Comparison of ENCODE assay signal across 8 mouse cellular contexts in the genomic region with DNA sequence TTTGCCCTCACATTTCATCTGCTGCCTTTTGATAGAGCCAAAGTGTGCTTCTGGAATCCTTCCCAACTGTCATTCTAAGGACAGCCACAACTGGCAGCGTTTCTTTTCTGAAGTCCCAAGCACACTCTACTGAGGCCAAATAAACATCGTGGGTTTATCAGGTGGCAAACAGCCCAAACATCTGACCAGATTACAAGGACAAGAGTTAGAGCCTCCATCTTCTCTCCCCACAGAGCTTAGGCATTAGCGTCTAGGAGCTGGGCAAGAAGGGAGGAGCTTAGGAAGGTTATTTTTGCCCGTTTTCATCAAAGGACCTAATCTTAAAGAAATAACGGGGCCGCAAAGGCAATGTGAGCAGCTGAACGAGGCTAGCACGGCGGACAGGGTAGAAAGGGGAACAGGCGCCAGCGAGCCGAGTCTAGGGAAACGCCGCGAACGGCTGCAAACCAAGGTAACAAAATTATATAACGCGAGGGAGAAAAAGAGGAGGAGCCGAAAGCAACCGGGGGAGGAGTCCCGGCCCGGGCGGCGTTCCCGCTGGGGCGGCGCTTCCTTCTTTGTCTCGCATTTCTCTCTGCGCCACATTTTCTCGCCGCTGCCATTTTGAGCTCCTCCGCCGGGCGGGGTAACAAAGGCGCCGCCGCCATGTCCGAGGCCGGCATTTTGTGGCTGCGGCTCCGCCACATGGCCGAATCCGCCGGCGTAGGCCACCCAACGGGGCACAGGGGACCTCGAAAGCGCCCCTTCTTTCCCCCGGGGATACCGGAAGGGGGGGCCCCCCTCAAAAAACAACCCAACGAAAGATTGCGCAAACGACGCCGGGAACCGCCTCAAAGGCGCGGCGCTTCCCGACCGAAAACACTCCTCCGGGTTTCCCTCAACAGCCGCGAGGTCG. TPM values are rescaled to one million over a fixed set of nuclear protein-coding genes. Genes with fewer than 3 reads are reported as not detected.
A peak's percentile ranks its signal among the peaks of the same experiment; 100 is the strongest.
DNase-seq lines count a peak whose midpoint lies in the region; ATAC-seq and TF ChIP-seq lines count a peak whose summit lies in the region.

No protein-coding gene starts in this region.

- peaks cover 39% of the 10 kb centered on the region for H3K36me3 ChIP-seq in intestine, postnatal 0 days (ENCODE audit: control insufficient read depth, insufficient read depth)
- peaks cover 20% of the 10 kb centered on the region for H3K36me3 ChIP-seq in midbrain, embryonic 11.5 days (ENCODE audit: control insufficient read depth, insufficient read depth, low read length)

- no peaks in the 10 kb centered on the region for H3K4me1 ChIP-seq in intestine, postnatal 0 days (replicated peaks; ENCODE audit: control insufficient read depth, insufficient read depth, low read length)
- peaks cover 15% of the 10 kb centered on the region for H3K4me1 ChIP-seq in midbrain, embryonic 11.5 days (ENCODE audit: control insufficient read depth, insufficient read depth, low read length)

- peak overlapping the region; percentile 99 for H3K27ac ChIP-seq in intestine, postnatal 0 days (ENCODE audit: low read depth, low read length)
- peak overlapping the region; percentile 98 for H3K27ac ChIP-seq in midbrain, embryonic 11.5 days (ENCODE audit: low read depth, low read length)

- peak overlapping the region; percentile 99 for H3K9ac ChIP-seq in intestine, postnatal 0 days (ENCODE audit: low read depth, low read length)
- peak overlapping the region; percentile 100 for H3K9ac ChIP-seq in midbrain, embryonic 11.5 days (ENCODE audit: low read length)

- peak; percentile 93 for DNase-seq in adrenal gland, adult 2 months
- peak; percentile 68 for DNase-seq in embryo, embryonic 11.5 days (ENCODE audit: low read depth, low spot score)
- peak; percentile 94 to 95 for DNase-seq in gastrocnemius, postnatal 4 days (ENCODE audit: low spot score in 2 of 2)
- peak; percentile 91 for DNase-seq in left cerebral cortex, postnatal 4 days
- DNase-seq in midbrain, embryonic 11.5 days (ENCODE audit: low spot score, missing footprints): peak; percentile 95
- DNase-seq in right cerebral cortex, postnatal 4 days: peak; percentile 85
- peak; percentile 85 for DNase-seq in yolk sac, embryonic 10.5 days (ENCODE audit: low spot score)

- peak overlapping the region; percentile 65 for H3K4me2 ChIP-seq in intestine, postnatal 0 days (replicated peaks; ENCODE audit: low read depth)
- peak overlapping the region; percentile 55 for H3K4me2 ChIP-seq in midbrain, embryonic 11.5 days

- H3K4me3 ChIP-seq in intestine, postnatal 0 days (ENCODE audit: low read depth, low read length): peak overlapping the region; percentile 96
- peak overlapping the region; percentile 98 for H3K4me3 ChIP-seq in midbrain, embryonic 11.5 days (ENCODE audit: low read depth, low read length)

- H3K9me3 ChIP-seq in intestine, postnatal 0 days (ENCODE audit: control insufficient read depth): no peaks in the 10 kb centered on the region
- no peaks in the 10 kb centered on the region for H3K9me3 ChIP-seq in midbrain, embryonic 11.5 days (ENCODE audit: control insufficient read depth, low read length)

- intact Hi-C loops in left cerebral cortex, postnatal 4 days (cut with DNase I): no loop called here

- peak; percentile 32 for ATAC-seq in intestine, postnatal 0 days
- 0 out of 2 replicates have a peak, but pooled peaks have one; percentile 3 for ATAC-seq in midbrain, embryonic 11.5 days (ENCODE audit: low FRiP score)

- under 1% methylated on average over 65 of the region's 65 CpGs for WGBS in intestine, postnatal 0 days
- WGBS in midbrain, embryonic 11.5 days: under 1% methylated on average over 64 of the region's 65 CpGs

- TF ChIP-seq CTCF in intestine, postnatal 0 days (IDR thresholded peaks at IDR 0.05; ENCODE audit: low read depth): no peak

- H3K27me3 ChIP-seq in intestine, postnatal 0 days (replicated peaks; ENCODE audit: control insufficient read depth, insufficient read depth, low read length): no peaks in the 10 kb centered on the region
- no peaks in the 10 kb centered on the region for H3K27me3 ChIP-seq in midbrain, embryonic 11.5 days (ENCODE audit: control insufficient read depth, insufficient read depth, low read length)

RNA-seq across cellular contexts. Expression of a gene that starts 1.6 kb away (rescaled TPM):
- total RNA-seq in adrenal gland, adult 2 months (2021): 1,000 to 10,000 TPM in 1 of 2 experiments, 100 to 1,000 TPM in 1; 763 to 1,110 TPM
- 2,814 and 2,984 TPM in 2 replicates for polyA plus RNA-seq in adrenal gland, adult 2 months (2012; rRNA removed)
- 100 to 1,000 TPM; 388 to 472 TPM for total RNA-seq in gastrocnemius, postnatal 4 days (2021)
- 163 and 183 TPM in 2 replicates for polyA plus RNA-seq in intestine, postnatal 0 days (2015; fragmentation: Nextera tagmentation; extraction: Ambion mirVana)
- 100 to 1,000 TPM; 737 to 784 TPM for total RNA-seq in left cerebral cortex, postnatal 4 days (2021)
- 515 and 561 TPM in 2 replicates for polyA plus RNA-seq in midbrain, embryonic 11.5 days (2014; fragmentation: Nextera tagmentation; extraction: Ambion mirVana)

RNA-seq across cellular contexts. Expression of a gene that starts 1.7 kb away (rescaled TPM):
- total RNA-seq in adrenal gland, adult 2 months (2021): 10 to 100 TPM in 1 of 2 experiments, 1 to 10 TPM in 1; 7.1 to 12.5 TPM
- polyA plus RNA-seq in adrenal gland, adult 2 months (2012; rRNA removed): 0.73 and 0.92 TPM in 2 replicates
- total RNA-seq in gastrocnemius, postnatal 4 days (2021): 10 to 100 TPM in 1 of 2 experiments, 1 to 10 TPM in 1; 8.9 to 12.5 TPM
- 5.3 and 5.5 TPM in 2 replicates for polyA plus RNA-seq in intestine, postnatal 0 days (2015; fragmentation: Nextera tagmentation; extraction: Ambion mirVana)
- total RNA-seq in left cerebral cortex, postnatal 4 days (2021): 10 to 100 TPM; 14.6 to 19.6 TPM
- polyA plus RNA-seq in midbrain, embryonic 11.5 days (2014; fragmentation: Nextera tagmentation; extraction: Ambion mirVana): 22.1 and 23.1 TPM in 2 replicates

RNA-seq across cellular contexts. Expression of a gene that starts 8.0 kb away (rescaled TPM):
- 1 to 10 TPM; 3.3 to 6.2 TPM for total RNA-seq in adrenal gland, adult 2 months (2021)
- polyA plus RNA-seq in adrenal gland, adult 2 months (2012; rRNA removed): 6.0 and 8.1 TPM in 2 replicates
- 1 to 10 TPM; 8.2 TPM for total RNA-seq in gastrocnemius, postnatal 4 days (2021)
- polyA plus RNA-seq in intestine, postnatal 0 days (2015; fragmentation: Nextera tagmentation; extraction: Ambion mirVana): 12.9 and 13.3 TPM in 2 replicates
- total RNA-seq in left cerebral cortex, postnatal 4 days (2021): 1 to 10 TPM; 5.2 to 6.2 TPM
- polyA plus RNA-seq in midbrain, embryonic 11.5 days (2014; fragmentation: Nextera tagmentation; extraction: Ambion mirVana): 9.7 and 11.2 TPM in 2 replicates

RNA-seq across cellular contexts. Expression of a gene that starts 36.4 kb away (rescaled TPM):
- 1 to 10 TPM in 1 of 2 experiments, under 1 TPM in 1; 0.81 to 2.6 TPM for total RNA-seq in adrenal gland, adult 2 months (2021)
- polyA plus RNA-seq in adrenal gland, adult 2 months (2012; rRNA removed): not detected in 2 replicates
- 1 to 10 TPM; 1.1 to 1.8 TPM for total RNA-seq in gastrocnemius, postnatal 4 days (2021)
- 1.3 and 1.9 TPM in 2 replicates for polyA plus RNA-seq in intestine, postnatal 0 days (2015; fragmentation: Nextera tagmentation; extraction: Ambion mirVana)
- under 1 TPM; 0.56 to 0.93 TPM for total RNA-seq in left cerebral cortex, postnatal 4 days (2021)
- polyA plus RNA-seq in midbrain, embryonic 11.5 days (2014; fragmentation: Nextera tagmentation; extraction: Ambion mirVana): 0.68 and 1.0 TPM in 2 replicates

RNA-seq across cellular contexts. Expression of a gene that starts 37.0 kb away (rescaled TPM):
- total RNA-seq in adrenal gland, adult 2 months (2021): 10 to 100 TPM; 64.0 to 94.8 TPM
- 15.5 and 17.5 TPM in 2 replicates for polyA plus RNA-seq in adrenal gland, adult 2 months (2012; rRNA removed)
- 100 to 1,000 TPM; 123 to 126 TPM for total RNA-seq in gastrocnemius, postnatal 4 days (2021)
- 25.9 and 26.1 TPM in 2 replicates for polyA plus RNA-seq in intestine, postnatal 0 days (2015; fragmentation: Nextera tagmentation; extraction: Ambion mirVana)
- total RNA-seq in left cerebral cortex, postnatal 4 days (2021): 10 to 100 TPM; 17.7 TPM
- 19.8 and 21.5 TPM in 2 replicates for polyA plus RNA-seq in midbrain, embryonic 11.5 days (2014; fragmentation: Nextera tagmentation; extraction: Ambion mirVana)

Comparison
In these comparisons a context has a peak if more than half of its experiments do, and no peak if none do; other contexts are left out.
1. Peak in every context shown above with its lines: DNase-seq, ATAC-seq, H3K4me3 ChIP-seq and H3K27ac ChIP-seq.